Mouse (Mus musculus) myocyte (in vitro differentiated cells): ENCODE measurements at regions not wholly inside any gene's neighbourhood (a gene's known extent, or its start where the extent isn't known, plus 50 kb on each side); places are given as distances from the start of the nearest gene placed in this dataset.

Experiments used
- CEBPB ChIP-seq: IDR thresholded peaks from 2 replicates; pipeline ENCODE4 v1.6.1; 2011; ENCODE audit warnings: mild to moderate bottlenecking, moderate library complexity; ENCODE audit not compliant: poor library complexity, insufficient read depth, severe bottlenecking
- E2F4 ChIP-seq: IDR thresholded peaks from one replicate; pipeline ENCODE4 v1.6.1; 2011; ENCODE audit warnings: mild to moderate bottlenecking, control low read depth, moderate library complexity; ENCODE audit not compliant: insufficient read depth
- MYOD1 ChIP-seq, 3 experiments: IDR thresholded peaks; one replicate each; pipeline ENCODE4 v1.6.1; 2011; ENCODE audit warnings: control low read depth in 2 of 3, low read depth in 2 of 3, mild to moderate bottlenecking in 2 of 3, moderate library complexity in 1 of 3; ENCODE audit not compliant: insufficient read length in 2 of 3, control insufficient read depth in 1 of 3
- MYOG ChIP-seq, 3 experiments: IDR thresholded peaks; one replicate each; pipeline ENCODE4 v1.6.1; 2011; ENCODE audit warnings: control low read depth in 2 of 3, low read depth in 2 of 3, mild to moderate bottlenecking in 2 of 3; ENCODE audit not compliant: insufficient read length in 2 of 3, control insufficient read depth in 1 of 3, insufficient read depth in 1 of 3
- POLR2A ChIP-seq: IDR thresholded peaks from one replicate; pipeline ENCODE4 v1.6.1; 2011; ENCODE audit warnings: low read depth, mild to moderate bottlenecking, control low read depth, moderate library complexity; ENCODE audit not compliant: insufficient read length
- POLR2AphosphoS2 ChIP-seq: IDR thresholded peaks from one replicate; pipeline ENCODE4 v1.6.1; 2011; ENCODE audit warnings: low read depth, control low read depth; ENCODE audit not compliant: insufficient read length
- SRF ChIP-seq: IDR thresholded peaks from one replicate; pipeline ENCODE4 v1.6.1; 2011; ENCODE audit warnings: low read depth; ENCODE audit not compliant: control insufficient read depth, insufficient read length
- TCF12 ChIP-seq: IDR thresholded peaks from one replicate; pipeline ENCODE4 v1.6.1; 2011; ENCODE audit warnings: mild to moderate bottlenecking, control low read depth; ENCODE audit not compliant: poor library complexity, insufficient read depth, severe bottlenecking
- TCF3 ChIP-seq: IDR thresholded peaks from one replicate; pipeline ENCODE4 v1.6.1; 2011; ENCODE audit warnings: low read depth, control low read depth; ENCODE audit not compliant: insufficient read length
- USF1 ChIP-seq: IDR thresholded peaks from one replicate; pipeline ENCODE4 v1.6.1; 2011; ENCODE audit warnings: low read depth, mild to moderate bottlenecking, control low read depth, moderate library complexity

- no peak for TF ChIP-seq POLR2A
- no peak for TF ChIP-seq TCF12
- TF ChIP-seq CEBPB = no peak
- no peak for TF ChIP-seq E2F4
- TF ChIP-seq MYOG (IDR thresholded peaks at IDR 0.05; ENCODE audit: control insufficient read depth in 1 of 3, insufficient read depth in 1 of 3, insufficient read length in 2 of 3, low read depth in 2 of 3) = no peak
- no peak for TF ChIP-seq USF1
- TF ChIP-seq POLR2AphosphoS2 = no peak
- TF ChIP-seq MYOD1 (IDR thresholded peaks at IDR 0.05; ENCODE audit: control insufficient read depth in 1 of 3, insufficient read length in 2 of 3, low read depth in 2 of 3) = no peak
- TF ChIP-seq TCF3 = no peak
- no peak for TF ChIP-seq SRF
Measured at GRCm38 (mm10) chr10:45871028-45871427, 293.4 kb downstream of the Hace1 start.
